Mouse (Mus musculus): ENCODE data around the gene Zdbf2. TPM values are rescaled to one million over a fixed set of nuclear protein-coding genes. Genes with fewer than 3 reads are reported as not detected.

Gene Zdbf2
- 10 to 100 TPM; 19.3 to 19.5 TPM for total RNA-seq (2021)
- long read RNA-seq, partial matches to known transcripts = 0 of 1 reads
- long read RNA-seq, other reads (novel, unspliced or antisense) = 1 of 1 reads

- DNase-seq (ENCODE audit: low spot score in 2 of 2) = no peak
Measured at GRCm38 (mm10) chr1:63272741-63273338, at the start of gene Zdbf2. TSS of gene Zdbf2 (plus strand) at chr1:63273265.

- DNase-seq (ENCODE audit: low spot score in 2 of 2) = no peak
Measured at GRCm38 (mm10) chr1:63225009-63225408, 48.1 kb upstream of the Zdbf2 start.

GRCm38 (mm10) chr1:63225890-63226289 lies 47.2 kb upstream of the Zdbf2 start:
- DNase-seq (ENCODE audit: low spot score in 2 of 2) = no peak

GRCm38 (mm10) chr1:63227241-63227640 lies 45.8 kb upstream of the Zdbf2 start:
- no peak for DNase-seq (ENCODE audit: low spot score in 2 of 2)

GRCm38 (mm10) chr1:63237371-63237770 lies 35.7 kb upstream of the Zdbf2 start:
- DNase-seq (ENCODE audit: low spot score in 2 of 2) = no peak

- DNase-seq (ENCODE audit: low spot score in 2 of 2) = no peak
Measured at GRCm38 (mm10) chr1:63239305-63239704, 33.8 kb upstream of the Zdbf2 start.

GRCm38 (mm10) chr1:63239751-63240150 lies 33.3 kb upstream of the Zdbf2 start:
- no peak for DNase-seq (ENCODE audit: low spot score in 2 of 2)

GRCm38 (mm10) chr1:63243854-63244253 lies 29.2 kb upstream of the Zdbf2 start:
- no peak for DNase-seq (ENCODE audit: low spot score in 2 of 2)

DNA sequence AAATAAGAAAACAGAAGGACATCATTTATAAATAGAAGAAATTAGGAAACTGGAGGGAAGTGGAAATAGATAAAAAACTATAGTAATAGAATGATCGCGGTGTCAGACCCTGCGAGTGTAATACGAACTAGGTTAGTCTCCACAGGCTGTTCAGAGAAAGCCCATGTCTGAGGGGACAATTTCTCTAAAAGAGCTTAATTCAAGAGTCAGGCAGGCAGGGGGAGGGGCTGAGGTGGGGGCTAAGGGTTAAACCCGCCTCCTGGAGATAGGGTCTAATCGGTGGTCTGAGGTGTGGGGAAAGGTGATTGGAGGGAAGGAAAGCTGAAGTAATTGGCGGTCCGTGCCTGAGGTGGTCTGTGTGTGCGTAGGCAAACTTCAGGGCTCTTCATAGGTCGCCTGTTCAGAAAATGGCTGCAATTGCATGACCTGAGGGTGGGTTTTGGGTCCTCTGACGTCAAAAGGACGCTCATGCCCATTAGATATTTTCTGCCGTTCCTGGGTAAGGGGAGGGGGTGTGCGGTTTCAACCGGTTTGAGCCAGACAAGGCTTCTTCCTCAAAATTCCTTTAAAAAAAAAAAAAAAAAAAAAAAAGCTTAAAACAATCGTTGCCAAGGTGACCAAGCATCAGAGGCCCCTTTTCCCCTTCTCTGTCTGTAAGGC lies 26.1 kb upstream of the Zdbf2 start:
- no peak for DNase-seq (ENCODE audit: low spot score in 2 of 2)

DNA sequence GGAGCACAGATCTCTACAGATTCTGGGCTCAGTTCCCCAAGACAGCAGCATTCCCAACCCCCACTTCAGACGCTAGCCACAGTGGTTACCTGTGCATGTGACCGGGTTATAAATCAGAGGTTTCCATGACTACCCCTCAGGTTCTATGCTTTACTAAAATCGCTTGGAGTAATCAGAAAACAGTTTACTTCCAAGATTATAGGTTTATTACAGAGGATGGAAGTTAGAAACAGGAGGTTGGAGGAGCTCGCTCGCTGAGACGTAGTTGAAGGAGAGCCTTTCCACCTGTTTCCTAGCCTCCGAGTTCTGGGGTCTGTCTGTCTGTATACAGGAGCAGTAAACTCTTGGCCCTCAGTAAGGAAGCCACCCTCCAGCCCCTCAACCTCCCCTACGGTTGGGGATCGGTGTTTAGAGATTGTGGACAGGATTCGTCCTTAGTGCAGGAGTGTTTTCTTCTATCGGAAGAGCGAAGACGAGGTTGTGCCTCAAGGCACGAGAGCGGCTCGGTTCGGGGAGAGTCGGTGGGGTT lies 25.2 kb upstream of the Zdbf2 start:
- no peak for DNase-seq (ENCODE audit: low spot score in 2 of 2)

GRCm38 (mm10) chr1:63248360-63248851 lies 24.7 kb upstream of the Zdbf2 start:
- DNase-seq (ENCODE audit: low spot score in 2 of 2) = no peak

DNA sequence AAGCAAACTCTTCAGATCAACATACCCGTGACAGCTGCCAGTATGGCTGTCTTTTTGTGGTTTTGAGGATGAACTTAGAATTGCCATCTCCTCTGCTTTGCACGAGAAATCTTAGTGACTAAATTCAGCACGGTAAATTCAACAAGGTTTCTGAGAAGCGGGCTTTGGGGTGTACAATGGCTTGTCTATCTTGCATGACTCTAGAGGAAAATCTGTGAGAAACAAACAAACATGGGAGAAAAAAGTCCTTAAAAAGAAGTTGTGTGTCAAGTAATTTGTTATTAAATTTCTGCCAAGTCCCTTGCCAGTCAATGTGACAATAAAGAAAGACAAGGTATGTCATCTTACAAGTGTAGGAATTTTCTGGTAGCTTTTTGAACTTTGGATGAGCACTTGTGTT lies 23.8 kb upstream of the Zdbf2 start:
- no peak for DNase-seq (ENCODE audit: low spot score in 2 of 2)

DNA sequence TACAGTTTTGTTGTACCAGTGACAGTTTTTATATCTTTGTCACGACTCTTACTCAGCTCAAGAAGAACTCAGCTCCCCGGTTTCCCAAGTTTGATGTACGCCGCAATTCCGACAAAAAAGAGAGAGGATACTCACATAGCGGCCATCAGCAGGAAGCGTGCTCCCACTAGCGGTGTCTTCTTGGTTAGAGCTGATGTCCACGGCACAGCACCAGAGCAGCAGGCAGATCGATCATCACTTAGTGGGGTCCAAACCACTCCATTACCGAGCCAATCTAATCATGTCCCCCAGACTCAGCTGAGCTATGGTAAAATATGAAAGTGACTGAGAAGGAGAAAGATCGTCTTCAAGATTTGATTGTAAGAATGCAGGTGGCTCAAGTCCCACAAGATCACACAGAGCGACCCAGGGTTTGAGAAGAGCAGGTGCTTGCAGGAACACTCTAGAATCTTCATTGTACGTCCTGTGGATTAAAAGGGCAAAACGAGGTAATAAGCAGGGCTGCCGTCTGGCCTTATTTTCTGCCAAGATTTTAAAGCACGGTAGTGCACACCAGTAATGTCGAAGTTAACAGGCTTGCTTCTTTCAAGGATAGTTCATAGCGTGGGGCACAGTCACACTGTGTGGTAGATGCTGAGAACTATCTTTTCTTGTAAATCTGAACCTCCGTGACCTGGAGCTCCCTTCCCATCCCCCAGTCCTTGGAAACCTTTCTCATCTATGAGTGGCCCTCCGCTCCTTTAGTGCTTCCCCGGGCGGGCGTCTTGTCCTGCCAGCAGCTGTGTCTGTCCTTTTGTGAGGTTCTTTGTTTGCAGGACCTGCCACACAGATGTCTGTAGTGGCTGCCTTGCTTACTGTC lies 20.5 kb upstream of the Zdbf2 start:
- DNase-seq (ENCODE audit: low spot score in 2 of 2) = no peak

DNA sequence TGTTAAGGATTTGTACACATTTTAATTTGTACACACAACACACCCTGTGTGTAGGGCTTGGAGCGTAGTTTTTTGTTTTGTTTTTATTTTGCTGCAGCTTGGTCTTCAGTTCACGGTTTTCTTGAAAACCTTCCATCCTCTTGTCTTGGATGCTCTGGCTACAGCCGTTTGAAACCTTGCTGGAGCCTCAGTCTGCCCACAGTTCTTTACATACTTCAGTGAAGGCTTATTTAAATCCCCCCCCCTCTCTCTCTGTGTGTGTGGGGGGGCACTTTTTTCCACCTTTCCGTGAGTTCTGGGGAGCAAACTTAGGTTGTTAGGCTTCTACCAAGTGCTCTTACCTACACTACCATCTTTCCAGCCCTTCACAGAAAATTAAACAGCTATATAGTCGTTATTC lies 19.8 kb upstream of the Zdbf2 start:
- DNase-seq (ENCODE audit: low spot score in 2 of 2) = no peak

- DNase-seq (ENCODE audit: low spot score in 2 of 2) = no peak
Measured at GRCm38 (mm10) chr1:63255101-63255500, 18.0 kb upstream of the Zdbf2 start.

DNA sequence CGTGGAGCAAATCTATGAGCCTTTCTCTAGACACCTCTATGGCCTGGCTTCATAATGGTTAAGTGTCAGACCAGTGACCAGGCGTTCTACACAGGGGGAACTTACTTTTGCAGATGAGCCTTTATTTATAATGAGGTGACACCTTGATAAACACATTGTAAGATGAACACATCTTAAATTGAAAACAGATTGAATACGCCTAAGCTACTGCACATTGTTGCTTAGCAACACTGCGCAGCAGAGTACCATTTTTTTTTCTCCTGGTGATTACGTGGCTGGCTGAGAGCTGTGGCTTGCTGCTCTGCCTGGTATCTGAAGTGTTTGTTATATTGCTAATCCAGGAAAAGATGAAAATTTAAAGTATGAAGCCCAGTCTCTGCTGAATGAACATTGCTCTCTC lies 17.0 kb upstream of the Zdbf2 start:
- DNase-seq (ENCODE audit: low spot score in 2 of 2) = peak in 1 of 2 experiments; percentile 52

GRCm38 (mm10) chr1:63258501-63258900 lies 14.6 kb upstream of the Zdbf2 start:
- DNase-seq (ENCODE audit: low spot score in 2 of 2) = no peak

GRCm38 (mm10) chr1:63259271-63259830 lies 13.7 kb upstream of the Zdbf2 start:
- no peak for DNase-seq (ENCODE audit: low spot score in 2 of 2)

DNA sequence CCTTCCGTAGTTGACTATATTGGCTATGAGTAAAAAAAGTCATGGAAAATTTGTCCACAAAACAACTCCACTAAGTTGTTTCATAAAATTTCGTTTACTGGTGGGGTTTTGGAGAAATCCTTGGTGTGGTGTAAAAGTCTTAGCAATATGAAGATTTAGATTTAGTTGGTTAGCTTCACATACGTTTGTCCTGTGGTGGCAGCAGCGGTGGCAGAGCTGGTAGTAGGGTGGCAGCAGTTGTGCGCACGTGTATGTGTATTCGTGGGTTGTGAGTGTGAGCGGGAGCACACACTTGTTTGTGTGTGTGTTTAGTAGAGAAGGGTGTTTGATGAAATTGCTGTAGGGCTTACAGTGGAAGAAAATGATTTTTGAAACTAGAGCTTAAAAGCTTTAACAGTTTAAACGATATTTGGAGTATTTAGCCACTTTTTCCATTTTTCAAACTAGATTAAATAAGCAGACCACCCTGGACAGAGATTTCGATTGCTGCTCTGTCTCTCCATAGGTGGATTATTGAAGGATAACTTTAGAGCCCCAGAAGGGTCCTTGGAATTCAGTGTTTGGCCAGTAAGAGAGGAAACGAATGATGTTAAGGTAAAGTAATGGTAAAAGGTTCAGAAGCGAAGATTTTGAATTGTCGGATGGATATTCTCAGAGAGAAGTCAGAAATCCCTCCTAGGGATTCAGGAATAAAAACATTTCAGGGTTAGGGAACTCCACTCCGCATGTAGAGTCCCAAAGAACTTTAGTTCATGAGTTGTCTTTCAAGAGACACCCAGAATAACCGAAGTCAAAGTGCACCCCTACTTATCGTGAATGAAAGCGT lies 12.9 kb upstream of the Zdbf2 start:
- no peak for DNase-seq (ENCODE audit: low spot score in 2 of 2)

- no peak for DNase-seq (ENCODE audit: low spot score in 2 of 2)
Measured at GRCm38 (mm10) chr1:63260742-63261033, 12.4 kb upstream of the Zdbf2 start.
